Mouse (Mus musculus) liver, adult 2 months (tissue): ENCODE measurements around the gene Srsf3. TPM values are rescaled to one million over a fixed set of nuclear protein-coding genes. Genes with fewer than 3 reads are reported as not detected.

Experiments used
- DNase-seq: peaks from one replicate; pipeline ENCODE4 v3.0.0-alpha.2; 2011; ENCODE audit warnings: low read depth, low spot score; ENCODE audit errors: extremely low read depth
- H3K27ac ChIP-seq: fragments of 200-500 bp; replicated peaks from 2 replicates; pipeline ENCODE4 v1.5.1; 2012; ENCODE audit warnings: low read depth, mild to moderate bottlenecking, control low read depth, inconsistent platforms, low read length; ENCODE audit not compliant: insufficient read depth
- H3K27me3 ChIP-seq: fragments of 200-500 bp; 2 replicates; pipeline ENCODE4 v1.6.1; 2012; ENCODE audit warnings: mild to moderate bottlenecking, moderate library complexity, low read length, inconsistent platforms; ENCODE audit not compliant: control insufficient read depth, insufficient read depth
- H3K36me3 ChIP-seq: fragments of 200-500 bp; 2 replicates; pipeline ENCODE4 v1.6.1; 2012; ENCODE audit warnings: low read length, inconsistent platforms; ENCODE audit not compliant: control insufficient read depth, insufficient read depth
- H3K4me1 ChIP-seq: fragments of 200-500 bp; 2 replicates; pipeline ENCODE4 v1.6.1; 2011; ENCODE audit warnings: low read length; ENCODE audit not compliant: control insufficient read depth, insufficient read depth
- H3K4me3 ChIP-seq: fragments of 200-500 bp; 2 replicates; pipeline ENCODE4 v1.5.1; 2011; ENCODE audit warnings: low read depth, mild to moderate bottlenecking, control low read depth, low read length, moderate library complexity; ENCODE audit not compliant: insufficient read depth
- H3K79me2 ChIP-seq: fragments of 200-500 bp; 2 replicates; pipeline ENCODE4 v1.6.1; 2012; ENCODE audit warnings: inconsistent platforms, mild to moderate bottlenecking, low read length, moderate library complexity; ENCODE audit not compliant: control insufficient read depth, insufficient read depth
- H3K9ac ChIP-seq: fragments of 200-500 bp; 2 replicates; pipeline ENCODE4 v1.6.1; 2012; ENCODE audit warnings: low read depth, mild to moderate bottlenecking, control low read depth, inconsistent platforms, low read length
- CTCF ChIP-seq: fragments of 200-500 bp; IDR thresholded peaks from 2 replicates; pipeline ENCODE4 v1.5.1; 2011; ENCODE audit warnings: low read depth, low read length, control low read depth
- POLR2A ChIP-seq: fragments of 200-500 bp; IDR thresholded peaks from 2 replicates; pipeline ENCODE4 v1.6.1; 2011; ENCODE audit warnings: low read length, control low read depth; ENCODE audit not compliant: insufficient read depth; ENCODE audit errors: extremely low read depth
- WGBS: fragments of 180-500 bp; shearing (Covaris S2); methylation state at CpG from one replicate; pipeline ENCODE4 v1.1.7; 2018; 5-methylcytosine and 5-hydroxymethylcytosine counted together
- polyA plus RNA-seq: library from polyadenylated mRNA; depleted of rRNA; stranded (reverse); fragments of >200 nt; gene quantifications from 2 replicates; pipeline ENCODE4 v1.2.3, GENCODE M21; 2012; rRNA removed
- total RNA-seq: library from RNA; depleted of rRNA; stranded (reverse); fragments of >200 nt; gene quantifications from 2 replicates; pipeline ENCODE4 v1.2.3, GENCODE M21; 2014; rRNA removed

The Srsf3 gene
- total and polyA plus RNA-seq, 2 experiments, result 40.1 to 47.3 TPM

DNA sequence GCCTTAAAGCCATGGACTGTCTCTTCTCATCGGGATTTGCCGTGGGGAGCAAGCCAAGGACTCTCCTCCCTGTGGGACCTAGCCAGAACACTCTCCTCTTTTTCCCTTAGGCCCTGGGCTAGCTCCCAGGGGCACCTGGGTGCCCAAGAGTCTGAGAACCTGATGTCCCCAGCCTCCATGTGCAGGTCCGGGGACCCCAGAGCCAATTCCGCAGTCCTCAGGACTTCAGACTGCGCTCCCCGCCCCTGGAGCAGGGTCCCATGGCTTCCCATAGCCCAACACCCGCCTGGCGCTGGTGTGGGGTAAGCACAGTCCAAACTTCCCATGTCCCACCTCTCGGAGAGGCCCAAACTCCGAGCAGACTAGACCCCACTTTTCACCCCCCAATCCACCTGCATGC, 52.8 kb downstream of the Srsf3 start:
- Histone ChIP-seq H3K36me3 (no peaks in the 10 kb centered on the region), H3K27ac (no peak overlapping the region), H3K27me3 (no peaks in the 10 kb centered on the region), H3K4me1 (no peaks in the 10 kb centered on the region), H3K4me3 (no peak overlapping the region), H3K9ac (no peak overlapping the region), H3K79me2 (no peaks in the 10 kb centered on the region)
- TF ChIP-seq POLR2A (no peak), CTCF (no peak)
- DNase-seq, result no peak
- WGBS, result 87% methylated on average over 10 of the region's 10 CpGs

DNA sequence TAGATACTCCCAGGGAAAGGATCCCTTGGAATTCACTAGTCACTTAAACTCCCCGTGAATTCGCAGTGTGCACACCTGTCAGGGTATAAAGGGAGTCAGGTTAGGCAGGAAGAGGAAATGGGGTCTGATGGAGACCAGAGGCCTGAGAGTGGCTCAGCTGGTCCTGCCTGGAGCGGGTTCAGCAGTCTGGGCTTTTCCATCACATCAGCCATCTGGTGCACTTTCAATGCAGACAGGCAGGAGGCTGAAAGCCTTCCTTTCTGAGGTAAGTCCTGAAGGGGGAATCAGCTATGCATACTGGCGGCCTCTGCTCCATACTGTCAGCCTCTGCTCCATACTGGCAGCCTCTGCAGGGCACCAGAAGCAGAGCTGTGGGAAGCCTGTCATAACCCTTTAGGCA, 54.5 kb downstream of the Srsf3 start:
- DNase-seq, result no peak
- no peaks in the 10 kb centered on the region for H3K27me3 ChIP-seq
- H3K36me3 ChIP-seq, result no peaks in the 10 kb centered on the region
- whole genome bisulfite sequencing, result 89% methylated on average over 4 of the region's 4 CpGs
- no peaks in the 10 kb centered on the region for H3K4me1 ChIP-seq
- TF ChIP-seq CTCF (no peak), POLR2A (no peak)
- no peaks in the 10 kb centered on the region for H3K79me2 ChIP-seq
- no peak overlapping the region for H3K9ac ChIP-seq
- no peak overlapping the region for H3K27ac ChIP-seq
- H3K4me3 ChIP-seq, result no peak overlapping the region

DNA sequence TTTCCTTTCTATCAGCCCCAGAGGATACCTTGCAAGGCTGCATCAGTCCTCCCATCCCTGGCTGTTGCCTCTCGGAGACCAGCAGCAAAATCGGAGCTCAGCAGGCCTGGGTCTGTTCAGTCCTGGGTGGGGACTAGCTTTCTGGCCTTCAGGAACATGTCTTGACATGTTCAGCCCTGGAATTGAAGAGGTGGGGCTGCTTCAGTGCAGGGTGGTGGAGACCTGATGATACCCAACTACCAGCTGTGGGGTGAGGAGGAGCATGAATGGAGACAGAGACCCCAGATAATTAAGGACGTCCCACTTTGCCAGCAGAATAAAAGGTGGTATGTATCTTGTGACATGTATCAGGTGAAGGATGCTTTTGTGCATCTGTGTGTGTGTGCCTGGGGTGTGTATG, 58.3 kb downstream of the Srsf3 start, which contains the start of gene Cdkn1a:
Gene Cdkn1a, plus strand, starts transcription at position 201 of the 400 bp plus-strand sequence.
- no peak for DNase-seq
- H3K36me3 ChIP-seq, result no peaks in the 10 kb centered on the region
- H3K4me3 ChIP-seq, result no peak within 1 kb of the TSS
- H3K9ac ChIP-seq, result no peak within 1 kb of the TSS
- no peak within 1 kb of the TSS for H3K27ac ChIP-seq
- H3K4me1 ChIP-seq, result peaks cover 5% of the 10 kb centered on the region
- TF ChIP-seq CTCF, result no peak
- TF ChIP-seq POLR2A, result no peak
- 87% methylated on average over 3 of the region's 3 CpGs for WGBS
- no peaks in the 10 kb centered on the region for H3K27me3 ChIP-seq
- H3K79me2 ChIP-seq, result no peaks in the 10 kb centered on the region; the same call in 1 of the 2 replicates

DNA sequence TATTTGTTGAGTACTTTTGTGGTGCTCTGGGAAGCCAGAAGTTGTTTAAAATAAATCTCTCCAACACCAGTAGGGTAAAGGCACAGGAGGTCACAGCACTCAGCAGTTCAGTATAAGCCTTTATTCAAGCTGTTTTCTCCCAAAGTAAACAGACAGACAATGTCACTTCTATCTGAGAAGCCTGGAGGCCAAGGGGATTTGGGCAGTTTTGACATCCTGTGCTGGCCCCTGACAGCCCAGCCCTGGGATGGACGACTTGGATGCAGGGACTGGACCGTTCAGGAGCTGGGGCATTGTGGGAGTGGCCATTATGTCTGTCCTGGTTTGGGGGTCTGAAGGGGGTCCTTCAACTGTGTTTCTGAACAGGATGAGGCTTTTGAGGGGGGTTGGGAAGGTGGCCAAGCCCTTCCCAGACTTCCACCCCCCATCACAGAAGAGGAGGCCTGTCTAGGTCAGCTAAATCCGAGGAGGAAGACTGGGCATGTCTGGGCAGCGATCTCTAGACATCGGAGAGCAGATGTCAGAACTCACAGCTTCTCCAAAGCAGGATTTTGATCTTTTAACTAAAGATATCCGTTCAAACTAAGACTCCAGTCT, 59.0 kb downstream of the Srsf3 start:
- TF ChIP-seq POLR2A (no peak), CTCF (no peak)
- Histone ChIP-seq H3K27ac (no peak overlapping the region), H3K4me1 (peaks cover 5% of the 10 kb centered on the region), H3K27me3 (no peaks in the 10 kb centered on the region), H3K36me3 (no peaks in the 10 kb centered on the region), H3K4me3 (no peak overlapping the region), H3K9ac (no peak overlapping the region), H3K79me2 (no peaks in the 10 kb centered on the region; the same call in 1 of the 2 replicates)
- WGBS, result 52% methylated on average over 6 of the region's 6 CpGs
- no peak for DNase-seq

DNA sequence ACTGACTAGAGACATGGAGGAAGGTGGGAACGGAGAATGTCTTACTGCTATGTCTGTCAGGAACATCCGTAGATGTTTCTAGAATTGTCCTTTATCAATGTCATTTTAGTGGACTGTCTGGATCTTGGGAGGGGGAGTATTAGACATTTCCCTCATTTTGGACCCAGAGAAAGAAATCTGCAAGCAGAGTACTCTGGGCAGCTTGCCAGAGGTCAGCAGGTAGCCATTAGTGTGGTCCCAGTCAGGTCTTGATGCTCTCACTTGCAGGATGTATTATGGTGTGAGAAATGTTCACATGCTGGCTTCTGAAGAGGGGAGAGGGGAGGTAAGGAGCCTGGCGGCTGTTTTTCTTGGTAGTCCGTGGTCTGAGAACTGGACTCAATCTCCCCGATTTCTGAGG, 60.1 kb downstream of the Srsf3 start:
- Histone ChIP-seq H3K27me3 (no peaks in the 10 kb centered on the region), H3K36me3 (no peaks in the 10 kb centered on the region), H3K4me1 (peaks cover 5% of the 10 kb centered on the region), H3K79me2 (no peaks in the 10 kb centered on the region; the same call in 1 of the 2 replicates), H3K4me3 (no peak overlapping the region), H3K27ac (no peak overlapping the region), H3K9ac (no peak overlapping the region)
- DNase-seq, result no peak
- 77% methylated on average over 5 of the region's 5 CpGs for WGBS
- TF ChIP-seq CTCF (no peak), POLR2A (no peak)

Other genes with a start within 250 kb of the Srsf3 start
- gene Brpf3, start 231.5 kb upstream of the Srsf3 start, total RNA-seq, result 4.4 and 8.9 TPM in 2 replicates
- gene Brpf3, start 231.5 kb upstream of the Srsf3 start, polyA plus RNA-seq, result 14.5 and 18.9 TPM in 2 replicates
- gene Pnpla1, start 174.2 kb upstream of the Srsf3 start, total RNA-seq, result not detected in 2 replicates
- gene Pnpla1, start 174.2 kb upstream of the Srsf3 start, polyA plus RNA-seq, result not detected in 2 replicates
- 0.09 and 0.47 TPM in 2 replicates for gene 4930539E08Rik, start 117.3 kb upstream of the Srsf3 start, total RNA-seq
- 0.10 and 0.11 TPM in 2 replicates for gene 4930539E08Rik, start 117.3 kb upstream of the Srsf3 start, polyA plus RNA-seq
- not detected in 2 replicates for gene Pxt1, start 88.8 kb upstream of the Srsf3 start, total RNA-seq
- gene Pxt1, start 88.8 kb upstream of the Srsf3 start, polyA plus RNA-seq, result not detected in 2 replicates
- gene Kctd20, start 80.7 kb upstream of the Srsf3 start, total RNA-seq, result 22.3 and 24.0 TPM in 2 replicates
- 17.9 and 18.9 TPM in 2 replicates for gene Kctd20, start 80.7 kb upstream of the Srsf3 start, polyA plus RNA-seq
- gene Stk38, start 24.6 kb upstream of the Srsf3 start, total RNA-seq, result 45.8 and 52.2 TPM in 2 replicates
- 52.0 and 54.4 TPM in 2 replicates for gene Stk38, start 24.6 kb upstream of the Srsf3 start, polyA plus RNA-seq
- gene Cdkn1a, start 58.3 kb downstream of the Srsf3 start, total RNA-seq, result 0.37 and 0.60 TPM in 2 replicates
- gene Cdkn1a, start 58.3 kb downstream of the Srsf3 start, polyA plus RNA-seq, result 6.9 and 9.3 TPM in 2 replicates
- gene Rab44, start 81.5 kb downstream of the Srsf3 start, total RNA-seq, result 0.07 TPM in 1 of 2 replicates, not detected in the other
- 0.15 TPM in 1 of 2 replicates, not detected in the other for gene Rab44, start 81.5 kb downstream of the Srsf3 start, polyA plus RNA-seq
- gene Cpne5, start 205.5 kb downstream of the Srsf3 start, total RNA-seq, result not detected in 2 replicates
- not detected in 2 replicates for gene Cpne5, start 205.5 kb downstream of the Srsf3 start, polyA plus RNA-seq
- 14.7 and 17.1 TPM in 2 replicates for gene Ppil1, start 231.6 kb downstream of the Srsf3 start, total RNA-seq
- 10.4 and 14.1 TPM in 2 replicates for gene Ppil1, start 231.6 kb downstream of the Srsf3 start, polyA plus RNA-seq
- gene BC004004, start 236.2 kb downstream of the Srsf3 start, total RNA-seq, result 85.9 and 94.0 TPM in 2 replicates
- 113 and 114 TPM in 2 replicates for gene BC004004, start 236.2 kb downstream of the Srsf3 start, polyA plus RNA-seq